Mouse (Mus musculus): Measurements from ENCODE around the gene Oas1h. TPM values are rescaled to one million over a fixed set of nuclear protein-coding genes. Genes with fewer than 3 reads are reported as not detected.
A peak's percentile ranks its signal among the peaks of the same experiment; 100 is the strongest.
"Not testable (repeated sequence)": the region's sequence is repeated elsewhere in the genome, so short reads cannot be mapped to it uniquely, and the experiment has no call there.

Gene Oas1h
- polyA plus RNA-seq, 1 experiment from 2014 or later, result not detected

DNA sequence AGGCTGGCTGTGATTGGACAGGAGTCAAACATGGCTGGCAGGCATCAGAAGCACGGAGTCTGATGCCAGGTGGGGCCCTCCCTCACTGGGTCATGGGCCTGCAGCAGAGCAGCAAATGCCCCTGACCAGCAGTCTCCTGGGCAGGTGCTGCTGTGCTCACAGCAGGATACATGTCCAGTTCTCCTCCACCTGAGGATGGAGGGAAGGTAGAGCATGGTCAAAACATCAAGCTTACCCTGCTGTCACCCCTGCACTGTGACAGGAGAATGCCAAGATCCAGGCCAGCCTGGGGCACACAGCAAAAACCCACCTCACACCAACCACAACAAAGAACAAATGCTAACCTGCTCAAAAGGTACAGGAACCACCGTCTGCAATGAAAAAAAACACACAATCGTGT, 15.6 kb downstream of the Oas1h start:
- 61% methylated on average over 2 of the region's 3 CpGs for WGBS
- not testable (repeated sequence) for H3K4me1 ChIP-seq (ENCODE audit: control insufficient read depth, insufficient read depth, low read length); ATAC-seq

GRCm38 (mm10) chr5:120877407-120877806, 16.2 kb downstream of the Oas1h start:
- H3K4me1 ChIP-seq (ENCODE audit: control insufficient read depth, insufficient read depth, low read length); H3K36me3 ChIP-seq (ENCODE audit: control insufficient read depth, insufficient read depth, low read length); H3K27me3 ChIP-seq (replicated peaks; ENCODE audit: control insufficient read depth, insufficient read depth, low read length); H3K4me3 ChIP-seq (ENCODE audit: low read length); H3K4me2 ChIP-seq (ENCODE audit: low read depth, low read length); ATAC-seq; H3K9ac ChIP-seq (ENCODE audit: low read depth, low read length); H3K9me3 ChIP-seq (ENCODE audit: control insufficient read depth, low read length); H3K27ac ChIP-seq (ENCODE audit: low read length): not testable (repeated sequence)
- 78% methylated on average over 2 of the region's 2 CpGs for WGBS

More for the DNA sequence above, 15.6 kb downstream of the Oas1h start:
- not testable (repeated sequence) for H3K9me3 ChIP-seq (ENCODE audit: control insufficient read depth, low read length); H3K4me2 ChIP-seq (ENCODE audit: low read depth, low read length); H3K9ac ChIP-seq (ENCODE audit: low read depth, low read length); H3K27ac ChIP-seq (ENCODE audit: low read length); H3K27me3 ChIP-seq (replicated peaks; ENCODE audit: control insufficient read depth, insufficient read depth, low read length); H3K4me3 ChIP-seq (ENCODE audit: low read length); H3K36me3 ChIP-seq (ENCODE audit: control insufficient read depth, insufficient read depth, low read length)

DNA sequence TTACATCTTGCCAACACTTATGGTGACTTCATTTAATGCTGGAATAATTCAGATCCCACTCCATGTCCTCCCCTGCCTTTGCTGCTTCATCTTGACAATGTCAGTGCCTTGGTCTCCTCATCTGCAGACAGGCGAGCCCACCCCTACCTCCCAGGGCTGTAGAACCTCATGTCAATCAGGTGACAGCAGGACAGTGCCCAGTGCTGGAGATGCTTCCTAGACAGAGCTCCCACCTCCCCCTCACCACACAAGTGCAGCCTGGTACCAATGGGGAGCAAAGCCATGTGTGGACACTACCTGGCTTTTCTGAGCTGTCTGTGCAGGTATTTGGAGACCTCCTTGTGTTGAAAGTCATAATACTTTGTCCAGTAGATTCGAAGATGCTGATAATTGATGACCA, 17.6 kb downstream of the Oas1h start:
- not testable (repeated sequence) for H3K36me3 ChIP-seq (ENCODE audit: control insufficient read depth, insufficient read depth, low read length); H3K9me3 ChIP-seq (ENCODE audit: control insufficient read depth, low read length); H3K4me1 ChIP-seq (ENCODE audit: control insufficient read depth, insufficient read depth, low read length); H3K9ac ChIP-seq (ENCODE audit: low read depth, low read length); H3K27me3 ChIP-seq (replicated peaks; ENCODE audit: control insufficient read depth, insufficient read depth, low read length); H3K4me2 ChIP-seq (ENCODE audit: low read depth, low read length); H3K4me3 ChIP-seq (ENCODE audit: low read length); ATAC-seq; H3K27ac ChIP-seq (ENCODE audit: low read length)
- 52% methylated on average over 2 of the region's 2 CpGs for WGBS

GRCm38 (mm10) chr5:120881681-120882080, 20.5 kb downstream of the Oas1h start:
- H3K9me3 ChIP-seq (ENCODE audit: control insufficient read depth, low read length); H3K27ac ChIP-seq (ENCODE audit: low read length); H3K9ac ChIP-seq (ENCODE audit: low read depth, low read length); H3K4me1 ChIP-seq (ENCODE audit: control insufficient read depth, insufficient read depth, low read length); H3K36me3 ChIP-seq (ENCODE audit: control insufficient read depth, insufficient read depth, low read length); H3K4me3 ChIP-seq (ENCODE audit: low read length); H3K4me2 ChIP-seq (ENCODE audit: low read depth, low read length); ATAC-seq; H3K27me3 ChIP-seq (replicated peaks; ENCODE audit: control insufficient read depth, insufficient read depth, low read length): not testable (repeated sequence)
- WGBS, result 87% methylated on average over 6 of the region's 6 CpGs

- peak; percentile 80 for ATAC-seq
- 0 out of 2 replicates have a peak within 1 kb of the TSS, but pooled peaks have one; percentile 16 for H3K4me2 ChIP-seq (ENCODE audit: low read depth, low read length)
Measured at GRCm38 (mm10) chr5:120887413-120887812, 26.2 kb downstream of the Oas1h start, which contains the start of gene Oas1g. Oas1g (minus strand) TSS chr5:120887613.

DNA sequence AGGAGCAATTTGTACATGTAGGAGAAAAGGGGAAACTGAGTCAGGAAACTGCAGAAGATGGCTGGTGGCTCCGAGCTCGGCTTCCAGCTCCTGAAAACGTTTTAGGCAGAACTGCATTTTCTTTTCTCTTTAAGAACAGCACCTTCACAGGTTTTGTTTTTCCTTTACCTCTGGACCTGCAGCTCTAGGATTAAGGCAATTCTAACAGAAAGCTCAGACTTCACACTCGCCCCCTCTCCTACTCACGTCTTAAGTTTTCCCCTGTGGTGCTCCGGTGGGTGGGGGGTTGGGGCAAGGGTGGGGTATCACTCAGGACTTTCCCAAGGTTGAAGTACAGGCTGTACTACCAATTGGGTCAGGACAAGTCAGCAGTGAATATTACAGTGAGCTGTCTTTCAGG, 26.6 kb downstream of the Oas1h start:
- H3K4me2 ChIP-seq (ENCODE audit: low read depth, low read length), result 0 out of 2 replicates have a peak overlapping the region, but pooled peaks have one; percentile 16

More at GRCm38 (mm10) chr5:120887413-120887812, 26.2 kb downstream of the Oas1h start, which contains the start of gene Oas1g:
- not testable (repeated sequence) for H3K36me3 ChIP-seq (ENCODE audit: control insufficient read depth, insufficient read depth, low read length); H3K4me1 ChIP-seq (ENCODE audit: control insufficient read depth, insufficient read depth, low read length); H3K27me3 ChIP-seq (replicated peaks; ENCODE audit: control insufficient read depth, insufficient read depth, low read length); H3K27ac ChIP-seq (ENCODE audit: low read length); H3K4me3 ChIP-seq (ENCODE audit: low read length); H3K9me3 ChIP-seq (ENCODE audit: control insufficient read depth, low read length); H3K9ac ChIP-seq (ENCODE audit: low read depth, low read length)
- WGBS, result 15% methylated on average over 5 of the region's 9 CpGs

DNA sequence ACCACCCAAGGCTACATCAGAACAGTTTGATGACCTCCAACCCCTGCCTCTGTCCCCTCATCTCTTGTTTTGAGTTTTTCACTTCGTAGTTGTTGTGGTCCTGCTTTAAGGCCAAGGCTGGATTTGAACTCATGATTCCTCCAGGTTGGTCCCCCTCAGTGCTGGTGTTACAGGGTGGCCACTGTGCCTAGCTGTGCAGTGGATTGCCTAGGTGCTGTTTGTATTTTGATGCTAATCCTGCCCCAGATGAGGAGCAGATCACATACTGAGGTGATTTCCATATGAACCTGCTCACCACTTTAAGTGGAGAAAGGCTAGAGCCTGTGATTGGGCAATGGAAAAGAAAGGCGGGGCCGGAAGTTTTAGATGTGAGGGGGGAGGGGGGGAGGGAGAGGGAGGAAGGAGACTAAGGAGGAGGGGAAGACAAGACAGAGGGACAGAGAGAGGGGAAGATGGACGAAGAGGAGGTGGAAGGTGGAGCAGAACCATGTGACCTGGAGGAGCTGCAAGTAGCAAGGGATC, 27.1 kb downstream of the Oas1h start:
- not testable (repeated sequence) for H3K9ac ChIP-seq (ENCODE audit: low read depth, low read length); H3K36me3 ChIP-seq (ENCODE audit: control insufficient read depth, insufficient read depth, low read length); ATAC-seq; H3K4me3 ChIP-seq (ENCODE audit: low read length); H3K4me2 ChIP-seq (ENCODE audit: low read depth, low read length); H3K27ac ChIP-seq (ENCODE audit: low read length); H3K9me3 ChIP-seq (ENCODE audit: control insufficient read depth, low read length); H3K27me3 ChIP-seq (replicated peaks; ENCODE audit: control insufficient read depth, insufficient read depth, low read length); H3K4me1 ChIP-seq (ENCODE audit: control insufficient read depth, insufficient read depth, low read length)
- 45% methylated on average over 4 of the region's 4 CpGs for WGBS

More for the DNA sequence above, 26.6 kb downstream of the Oas1h start:
- no peaks in the 10 kb centered on the region for H3K27me3 ChIP-seq (replicated peaks; ENCODE audit: control insufficient read depth, insufficient read depth, low read length)
- no peak overlapping the region for H3K27ac ChIP-seq (ENCODE audit: low read length)
- ATAC-seq, result no peak
- whole genome bisulfite sequencing, result 45% methylated on average over 6 of the region's 6 CpGs
- no peak overlapping the region for H3K9ac ChIP-seq (ENCODE audit: low read depth, low read length)
- H3K4me3 ChIP-seq (ENCODE audit: low read length), result no peak overlapping the region
- no peaks in the 10 kb centered on the region for H3K36me3 ChIP-seq (ENCODE audit: control insufficient read depth, insufficient read depth, low read length)
- H3K9me3 ChIP-seq (ENCODE audit: control insufficient read depth, low read length), result no peaks in the 10 kb centered on the region
- no peaks in the 10 kb centered on the region for H3K4me1 ChIP-seq (ENCODE audit: control insufficient read depth, insufficient read depth, low read length)

DNA sequence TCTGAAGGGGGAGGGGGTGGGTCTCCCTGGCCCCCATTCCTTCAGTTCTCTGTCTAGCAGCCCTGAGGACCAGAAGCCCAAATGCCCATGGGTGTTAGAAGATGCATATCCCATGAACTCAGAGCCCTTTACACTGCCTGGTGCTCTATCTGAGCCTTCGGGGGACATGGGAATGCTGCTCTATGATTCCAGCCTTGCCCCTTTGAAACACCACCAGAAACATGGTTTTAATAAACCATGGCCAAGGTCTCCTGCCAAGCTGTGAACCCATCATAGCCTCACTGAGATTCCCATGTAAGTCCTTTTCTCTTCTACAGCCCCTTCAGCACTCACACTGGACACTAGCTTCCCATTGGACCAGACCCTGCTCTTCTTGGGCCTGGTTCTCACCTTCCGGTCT, 28.8 kb downstream of the Oas1h start:
- Histone ChIP-seq H3K9ac (ENCODE audit: low read depth, low read length) (no peak overlapping the region), H3K4me2 (ENCODE audit: low read depth, low read length) (no peak overlapping the region), H3K36me3 (ENCODE audit: control insufficient read depth, insufficient read depth, low read length) (no peaks in the 10 kb centered on the region), H3K9me3 (ENCODE audit: control insufficient read depth, low read length) (no peaks in the 10 kb centered on the region), H3K4me3 (ENCODE audit: low read length) (no peak overlapping the region), H3K27ac (ENCODE audit: low read length) (no peak overlapping the region), H3K4me1 (ENCODE audit: control insufficient read depth, insufficient read depth, low read length) (no peaks in the 10 kb centered on the region), H3K27me3 (replicated peaks; ENCODE audit: control insufficient read depth, insufficient read depth, low read length) (no peaks in the 10 kb centered on the region)
- WGBS, result 83% methylated on average over 2 of the region's 2 CpGs
- no peak for ATAC-seq

DNA sequence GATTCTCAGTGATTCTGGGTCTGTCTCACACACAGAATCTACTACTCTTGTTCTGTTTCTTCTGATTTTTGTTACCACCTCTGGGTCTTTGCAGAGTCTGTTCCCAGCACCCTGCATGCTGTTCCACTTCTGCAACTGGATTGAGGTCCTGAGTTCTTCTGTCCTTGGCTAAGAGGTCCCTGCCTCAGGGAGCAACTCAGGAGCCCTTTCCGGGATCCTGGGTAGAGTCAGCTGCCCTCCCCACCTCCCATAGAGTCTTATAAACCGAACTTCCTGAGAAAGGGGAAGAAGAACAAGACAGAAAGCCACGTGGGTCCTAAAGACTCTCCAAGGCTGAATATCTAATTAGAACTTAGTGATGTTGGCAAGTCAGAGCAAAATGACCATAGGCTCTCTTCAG, 29.8 kb downstream of the Oas1h start:
- WGBS, result 53% methylated on average over 3 of the region's 3 CpGs
- Histone ChIP-seq H3K27me3 (replicated peaks; ENCODE audit: control insufficient read depth, insufficient read depth, low read length) (no peaks in the 10 kb centered on the region), H3K9ac (ENCODE audit: low read depth, low read length) (no peak overlapping the region), H3K4me1 (ENCODE audit: control insufficient read depth, insufficient read depth, low read length) (no peaks in the 10 kb centered on the region), H3K4me2 (ENCODE audit: low read depth, low read length) (no peak overlapping the region), H3K4me3 (ENCODE audit: low read length) (no peak overlapping the region), H3K36me3 (ENCODE audit: control insufficient read depth, insufficient read depth, low read length) (no peaks in the 10 kb centered on the region), H3K27ac (ENCODE audit: low read length) (no peak overlapping the region), H3K9me3 (ENCODE audit: control insufficient read depth, low read length) (no peaks in the 10 kb centered on the region)
- ATAC-seq, result no peak
